Mouse (Mus musculus): ENCODE measurements around the gene Aadacl3. TPM values are rescaled to one million over a fixed set of nuclear protein-coding genes. Genes with fewer than 3 reads are reported as not detected.

The Aadacl3 gene
- total RNA-seq, 2 experiments from 2014 or later: not detected

- no peak for TF ChIP-seq CTCF (IDR thresholded peaks at IDR 0.05)
- Histone ChIP-seq H3K4me3 (no peak overlapping the region), H3K27ac (no peak overlapping the region)
- intact Hi-C loops (cut with DNase I): no loop called here
- no peak for DNase-seq (ENCODE audit: extremely low spot score in 1 of 2, low spot score in 2 of 2)
Observed at GRCm38 (mm10) chr4:144424590-144424989, 39.0 kb downstream of the Aadacl3 start.

GRCm38 (mm10) chr4:144420644-144421043, 42.9 kb downstream of the Aadacl3 start:
- no peak overlapping the region for H3K4me3 ChIP-seq
- intact Hi-C loops (cut with DNase I): no loop called here
- H3K27ac ChIP-seq: no peak overlapping the region
- no peak for DNase-seq (ENCODE audit: extremely low spot score in 1 of 2, low spot score in 2 of 2)
- no peak for TF ChIP-seq CTCF (IDR thresholded peaks at IDR 0.05)

- DNase-seq (ENCODE audit: extremely low spot score in 1 of 2, low spot score in 2 of 2): no peak
- intact Hi-C loops (cut with DNase I): no loop called here
- no peak within 1 kb of the TSS for H3K27ac ChIP-seq
- H3K4me3 ChIP-seq: no peak within 1 kb of the TSS
- no peak for TF ChIP-seq CTCF (IDR thresholded peaks at IDR 0.05)
Observed at GRCm38 (mm10) chr4:144408290-144408689, 55.3 kb downstream of the Aadacl3 start, which contains the start of gene Pramef12. TSS of gene Pramef12 (minus strand) at chr4:144408464.

- H3K27ac ChIP-seq: no peak overlapping the region
- H3K4me3 ChIP-seq: no peak overlapping the region
- TF ChIP-seq CTCF (IDR thresholded peaks at IDR 0.05): no peak
- intact Hi-C loops (cut with DNase I): no loop called here
- no peak for DNase-seq (ENCODE audit: extremely low spot score in 1 of 2, low spot score in 2 of 2)
Observed at GRCm38 (mm10) chr4:144406261-144406660, 57.3 kb downstream of the Aadacl3 start.

GRCm38 (mm10) chr4:144404456-144405086, 59.0 kb downstream of the Aadacl3 start:
- H3K4me3 ChIP-seq: no peak overlapping the region
- no peak for TF ChIP-seq CTCF (IDR thresholded peaks at IDR 0.05)
- intact Hi-C loops (cut with DNase I): no loop called here
- H3K27ac ChIP-seq: no peak overlapping the region
- DNase-seq (ENCODE audit: extremely low spot score in 1 of 2, low spot score in 2 of 2): no peak

Other genes starting within 250 kb of the Aadacl3 start
- gene Pramel5, start 183.3 kb downstream of the Aadacl3 start, total RNA-seq (2021): not detected
- not detected for gene Gm13128, start 133.5 kb downstream of the Aadacl3 start, total RNA-seq (2021)
- not detected for gene Gm13119, start 105.8 kb downstream of the Aadacl3 start, total RNA-seq (2021)
- gene Pramef20, start 85.8 kb downstream of the Aadacl3 start, total RNA-seq (2021): not detected
- gene Pramef12, start 55.3 kb downstream of the Aadacl3 start, total RNA-seq (2021): not detected
- gene 1700012P22Rik, start 25.0 kb downstream of the Aadacl3 start, total RNA-seq (2021): not detected
- gene Gm9944, start 10.4 kb downstream of the Aadacl3 start, total RNA-seq (2021): not detected
- gene 9430007A20Rik, start 56.1 kb upstream of the Aadacl3 start, total RNA-seq (2021): not detected
- not detected for gene Gm13124, start 101.4 kb upstream of the Aadacl3 start, total RNA-seq (2021)
- gene Aadacl4, start 150.0 kb upstream of the Aadacl3 start, total RNA-seq (2021): not detected
- gene Gm436, start 222.6 kb upstream of the Aadacl3 start, total RNA-seq (2021): not detected